Mouse (Mus musculus) ZHBTc4 (cell line): Measurements from ENCODE around the gene Plcg2.

Experiments used
- DNase-seq: peaks from one replicate; pipeline ENCODE4 v3.0.0-alpha.2; 2011; ENCODE audit warnings: low read depth, low spot score

The Plcg2 gene

GRCm38 (mm10) chr8:117498179-117498914, at the start of gene Plcg2:
Plcg2 (plus strand) TSS chr8:117498291.
- DNase-seq = peak; percentile 65

- DNase-seq = no peak
These were observed 47.0 kb upstream of the Plcg2 start for GRCm38 (mm10) chr8:117451072-117451471.

- DNase-seq = no peak
These were observed 44.1 kb upstream of the Plcg2 start for GRCm38 (mm10) chr8:117453974-117454373.

- DNase-seq = no peak
These were observed 43.5 kb upstream of the Plcg2 start for GRCm38 (mm10) chr8:117454516-117455116.

GRCm38 (mm10) chr8:117455701-117456100, 42.4 kb upstream of the Plcg2 start:
- no peak for DNase-seq

GRCm38 (mm10) chr8:117458440-117458839, 39.7 kb upstream of the Plcg2 start:
- DNase-seq = no peak

- no peak for DNase-seq
These were observed 35.3 kb upstream of the Plcg2 start for GRCm38 (mm10) chr8:117462701-117463284.

GRCm38 (mm10) chr8:117464525-117464924, 33.6 kb upstream of the Plcg2 start:
- DNase-seq = peak; percentile 49

- peak; percentile 88 for DNase-seq
These were observed 32.8 kb upstream of the Plcg2 start for GRCm38 (mm10) chr8:117465250-117465649.

- DNase-seq = peak; percentile 59
These were observed 30.6 kb upstream of the Plcg2 start for GRCm38 (mm10) chr8:117467466-117467865.

- no peak for DNase-seq
These were observed 28.4 kb upstream of the Plcg2 start for GRCm38 (mm10) chr8:117469431-117470341.

- peak; percentile 59 for DNase-seq
These were observed 27.7 kb upstream of the Plcg2 start for GRCm38 (mm10) chr8:117470342-117470781.

- DNase-seq = peak; percentile 80
These were observed 26.9 kb upstream of the Plcg2 start for GRCm38 (mm10) chr8:117471174-117471573.

GRCm38 (mm10) chr8:117471655-117472054, 26.4 kb upstream of the Plcg2 start:
- DNase-seq = no peak

GRCm38 (mm10) chr8:117472332-117472731, 25.8 kb upstream of the Plcg2 start:
- DNase-seq = no peak

- DNase-seq = peak; percentile 94
These were observed 23.1 kb upstream of the Plcg2 start for GRCm38 (mm10) chr8:117474944-117475343.

- no peak for DNase-seq
These were observed 22.3 kb upstream of the Plcg2 start for GRCm38 (mm10) chr8:117475819-117476218.

GRCm38 (mm10) chr8:117478082-117478481, 20.0 kb upstream of the Plcg2 start:
- DNase-seq = no peak

GRCm38 (mm10) chr8:117479996-117480395, 18.1 kb upstream of the Plcg2 start:
- DNase-seq = no peak

- peak; percentile 58 for DNase-seq
These were observed 17.6 kb upstream of the Plcg2 start for GRCm38 (mm10) chr8:117480516-117480915.

- DNase-seq = no peak
These were observed 16.3 kb upstream of the Plcg2 start for GRCm38 (mm10) chr8:117481830-117482229.

GRCm38 (mm10) chr8:117484731-117485130, 13.4 kb upstream of the Plcg2 start:
- DNase-seq = no peak
